Mouse (Mus musculus) heart, postnatal 0 days (tissue): ENCODE data around the gene Rasgef1b. TPM values are rescaled to one million over a fixed set of nuclear protein-coding genes. Genes with fewer than 3 reads are reported as not detected.

Source experiments
- ATAC-seq: fragments of 200-750 bp; cut with Nextera tagmentation; 2 replicates; pipeline ENCODE4 v1.8.0; 2017; ENCODE audit warnings: low read depth, moderate number of reproducible peaks, moderate library complexity; ENCODE audit not compliant: insufficient read depth
- DNase-seq: peaks from one replicate; pipeline ENCODE4 v3.0.0-alpha.2; 2016; ENCODE audit warnings: low spot score
- H3K27ac ChIP-seq: fragments of 300-500 bp; sonication (generic); 2 replicates; pipeline ENCODE4 v1.5.1; 2014; ENCODE audit warnings: low read depth, mild to moderate bottlenecking
- H3K27me3 ChIP-seq: fragments of 300-500 bp; sonication (generic); 2 replicates; pipeline ENCODE4 v1.6.1; 2014; ENCODE audit warnings: low read length, mixed read lengths; ENCODE audit not compliant: control insufficient read depth, insufficient read depth
- H3K36me3 ChIP-seq: fragments of 300-500 bp; sonication (generic); replicated peaks from 2 replicates; pipeline ENCODE4 v1.6.1; 2014; ENCODE audit warnings: low read length, mixed read lengths; ENCODE audit not compliant: control insufficient read depth, insufficient read depth
- H3K4me1 ChIP-seq: fragments of 300-500 bp; sonication (generic); 2 replicates; pipeline ENCODE4 v1.6.1; 2014; ENCODE audit warnings: antibody characterized with exemption; ENCODE audit not compliant: control insufficient read depth, insufficient read depth
- H3K4me2 ChIP-seq: fragments of 300-500 bp; sonication (generic); 2 replicates; pipeline ENCODE4 v1.6.1; 2014; ENCODE audit warnings: low read depth, mild to moderate bottlenecking, low read length, moderate library complexity
- H3K4me3 ChIP-seq: fragments of 300-500 bp; sonication (generic); 2 replicates; pipeline ENCODE4 v1.5.1; 2014; ENCODE audit warnings: low read depth, low read length
- H3K9ac ChIP-seq: fragments of 300-500 bp; sonication (generic); replicated peaks from 2 replicates; pipeline ENCODE4 v1.6.1; 2014; ENCODE audit warnings: low read depth, low read length, mixed read lengths
- H3K9me3 ChIP-seq: fragments of 300-500 bp; sonication (generic); replicated peaks from 2 replicates; pipeline ENCODE4 v1.6.1; 2016; ENCODE audit warnings: low read length; ENCODE audit not compliant: control insufficient read depth
- CTCF ChIP-seq: IDR thresholded peaks from 2 replicates; pipeline ENCODE4 v1.5.1; 2016; ENCODE audit warnings: antibody characterized with exemption, control low read depth, low read depth
- EP300 ChIP-seq: IDR thresholded peaks from 2 replicates; pipeline ENCODE4 v1.6.1; 2016; ENCODE audit warnings: antibody characterized with exemption, low read depth
- whole genome bisulfite sequencing: fragments of 180-500 bp; shearing (Covaris S2); extraction: QIAGEN DNeasy Blood & Tissue Kit; methylation state at CpG from one replicate; pipeline ENCODE4 v1.1.7; 2014; 5-methylcytosine and 5-hydroxymethylcytosine counted together
- polyA plus RNA-seq: library from polyadenylated mRNA; unstranded; fragments of >200 nt; fragmentation: Nextera tagmentation; extraction: Ambion mirVana; gene quantifications from 2 replicates; pipeline ENCODE4 v1.2.1, GENCODE M21; 2015
- total RNA-seq: library from RNA; depleted of rRNA; stranded (reverse); fragments of >200 nt; gene quantifications from 2 replicates; pipeline ENCODE4 v1.2.3, GENCODE M21; 2014; ENCODE audit warnings: low replicate concordance

Rasgef1b gene
- total and polyA plus RNA-seq, 2 experiments from 2014 or later: 19.0 to 29.8 TPM

GRCm38 (mm10) chr5:99258003-99258500, 470.8 kb downstream of the Rasgef1b start:
- Histone ChIP-seq H3K36me3 (no peaks in the 10 kb centered on the region), H3K4me2 (no peak overlapping the region), H3K9ac (no peak overlapping the region), H3K9me3 (no peaks in the 10 kb centered on the region), H3K4me3 (no peak overlapping the region), H3K4me1 (peaks cover 10% of the 10 kb centered on the region), H3K27ac (no peak overlapping the region), H3K27me3 (no peaks in the 10 kb centered on the region)
- TF ChIP-seq EP300 (no peak), CTCF (no peak)
- 70% methylated on average over 4 of the region's 4 CpGs for WGBS
- ATAC-seq (no peak), DNase-seq (no peak)

DNA sequence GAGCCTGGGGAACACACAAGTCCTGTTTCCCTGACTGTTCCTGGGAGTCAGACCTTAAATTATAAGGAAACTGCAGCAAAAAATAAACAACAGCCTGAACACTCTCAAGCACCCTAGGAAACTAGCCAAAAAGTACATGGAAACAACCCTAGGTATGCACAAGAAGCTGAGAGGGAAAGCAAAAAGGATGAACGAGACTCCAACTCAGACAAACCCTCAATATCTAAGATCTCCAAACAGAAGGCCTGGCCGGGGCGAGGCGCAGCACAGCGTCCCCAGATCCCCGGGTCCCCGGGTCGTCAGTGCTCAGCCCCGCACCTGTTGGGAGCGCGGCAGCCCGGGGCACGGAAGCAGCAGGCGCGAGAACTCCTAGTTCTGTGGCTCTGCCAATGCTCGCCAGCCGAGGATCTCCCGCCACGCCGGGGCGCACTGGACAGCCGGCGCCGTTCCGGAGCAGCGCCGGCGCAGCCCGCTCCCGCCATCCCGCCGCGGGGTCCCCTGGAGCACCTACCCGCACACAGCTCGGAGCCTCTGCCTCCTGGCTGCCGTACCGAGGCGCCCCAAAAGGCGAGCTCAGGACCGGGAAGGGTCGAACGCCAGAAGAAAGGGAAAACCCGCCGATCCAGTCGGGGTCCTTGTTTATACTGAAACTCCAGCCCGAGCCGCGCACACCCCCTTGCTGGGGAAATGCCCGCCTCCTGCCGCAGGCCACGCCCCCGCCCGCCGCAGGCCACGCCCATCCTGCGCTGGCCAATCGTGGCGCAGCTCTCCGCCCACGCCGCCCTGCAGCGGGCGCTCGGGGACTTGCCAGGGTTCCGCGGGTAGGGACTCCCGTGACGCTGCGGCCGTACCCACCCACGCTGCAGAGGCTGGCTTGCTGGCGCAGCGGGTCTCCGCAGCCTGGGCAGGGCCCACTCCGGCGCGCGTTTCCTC, 476.4 kb downstream of the Rasgef1b start:
- Histone ChIP-seq H3K9ac (peak overlapping the region; percentile 83), H3K4me1 (peaks cover 19% of the 10 kb centered on the region), H3K27me3 (no peaks in the 10 kb centered on the region), H3K9me3 (no peaks in the 10 kb centered on the region), H3K36me3 (no peaks in the 10 kb centered on the region), H3K27ac (peak overlapping the region; percentile 89), H3K4me2 (peak overlapping the region; percentile 90), H3K4me3 (peak overlapping the region; percentile 98)
- TF ChIP-seq EP300 (no peak), CTCF (peak; percentile 21; the same call in 1 of the 2 replicates)
- DNase-seq: peak; percentile 90
- under 1% methylated on average over 73 of the region's 78 CpGs for WGBS
- peak; percentile 93 for ATAC-seq

- H3K9me3 ChIP-seq: no peaks in the 10 kb centered on the region
- ATAC-seq (peak; percentile 38), DNase-seq (peak; percentile 86)
- H3K36me3 ChIP-seq: no peaks in the 10 kb centered on the region
- peak overlapping the region; percentile 90 for H3K4me2 ChIP-seq
- H3K27me3 ChIP-seq: no peaks in the 10 kb centered on the region
- peak overlapping the region; percentile 98 for H3K4me3 ChIP-seq
- peak overlapping the region; percentile 83 for H3K9ac ChIP-seq
- peaks cover 19% of the 10 kb centered on the region for H3K4me1 ChIP-seq
- H3K27ac ChIP-seq: peak overlapping the region; percentile 89
- TF ChIP-seq CTCF (no peak), EP300 (no peak)
- WGBS: under 1% methylated on average over 34 of the region's 34 CpGs
Measured at GRCm38 (mm10) chr5:99251379-99252202, 477.3 kb downstream of the Rasgef1b start.

- Histone ChIP-seq H3K4me3 (peak overlapping the region; percentile 98), H3K4me1 (peaks cover 19% of the 10 kb centered on the region), H3K9me3 (no peaks in the 10 kb centered on the region), H3K36me3 (no peaks in the 10 kb centered on the region), H3K4me2 (peak overlapping the region; percentile 90), H3K9ac (peak overlapping the region; percentile 83), H3K27ac (peak overlapping the region; percentile 89), H3K27me3 (no peaks in the 10 kb centered on the region)
- no peak for DNase-seq
- TF ChIP-seq CTCF (no peak), EP300 (no peak)
- no peak for ATAC-seq
- 12% methylated on average over 5 of the region's 5 CpGs for WGBS
Measured at GRCm38 (mm10) chr5:99250820-99251219, 478.0 kb downstream of the Rasgef1b start.

GRCm38 (mm10) chr5:99248501-99248900, 480.4 kb downstream of the Rasgef1b start:
- 0 out of 2 replicates have a peak overlapping the region, but pooled peaks have one; percentile 23 for H3K4me2 ChIP-seq
- TF ChIP-seq CTCF (peak; percentile 99), EP300 (no peak)
- no peaks in the 10 kb centered on the region for H3K27me3 ChIP-seq
- H3K27ac ChIP-seq: no peak overlapping the region; the same call in 1 of the 2 replicates
- DNase-seq (peak; percentile 90), ATAC-seq (peak; percentile 7; the same call in 1 of the 2 replicates)
- no peaks in the 10 kb centered on the region for H3K36me3 ChIP-seq
- no peak overlapping the region for H3K4me3 ChIP-seq
- H3K9ac ChIP-seq: no peak overlapping the region
- peaks cover 19% of the 10 kb centered on the region for H3K4me1 ChIP-seq
- H3K9me3 ChIP-seq: no peaks in the 10 kb centered on the region
- 4% methylated on average over 7 of the region's 7 CpGs for WGBS
